ENCODE assay signal across 8 mouse cellular contexts in the genomic region with DNA sequence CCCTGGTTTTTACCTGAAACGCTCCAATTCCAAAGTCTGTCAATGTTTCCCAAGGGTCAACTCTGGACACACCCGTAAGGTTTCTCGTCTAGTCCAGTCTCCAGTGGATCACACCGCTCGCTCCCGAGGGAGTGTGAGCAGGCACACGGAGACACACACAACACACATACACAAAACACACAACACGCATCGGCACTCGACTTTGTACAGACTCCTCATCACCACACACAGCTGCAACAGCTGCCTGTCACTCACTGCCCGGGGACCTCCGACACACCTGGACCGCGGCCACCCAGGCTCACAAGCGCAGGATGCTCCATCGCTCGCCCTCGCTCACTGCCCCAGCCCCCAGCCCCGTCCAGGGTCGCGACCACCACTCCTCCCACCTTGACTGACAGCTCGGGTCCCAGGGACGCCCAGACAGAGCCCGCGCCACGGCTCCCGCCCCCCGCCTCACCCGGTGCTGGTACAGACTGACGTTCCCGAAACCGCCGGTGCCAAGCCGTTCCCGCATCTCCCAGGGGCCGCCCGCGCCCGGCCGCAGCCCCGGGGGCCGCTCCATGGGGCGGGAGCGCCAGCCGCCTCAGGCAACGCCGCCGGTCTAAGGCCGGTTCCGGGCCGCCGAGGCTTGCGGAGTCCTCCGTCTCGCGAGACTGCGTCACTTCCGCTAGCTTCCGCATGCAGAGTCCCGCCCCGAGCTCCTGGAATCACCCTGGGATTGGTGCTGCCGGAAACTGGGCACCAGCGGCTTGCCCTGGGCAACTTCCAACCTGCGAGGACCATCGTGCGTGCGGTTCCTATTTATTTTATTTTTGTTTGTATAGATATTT. TPM values are rescaled to one million over a fixed set of nuclear protein-coding genes. Genes with fewer than 3 reads are reported as not detected.
DNase-seq lines count a peak whose midpoint lies in the region; ATAC-seq lines count a peak whose summit lies in the region.

A gene (minus strand): TSS at position 650 of the 830 bp plus-strand sequence.

- peak; percentile 92 for DNase-seq in R1 (ENCODE audit: low read depth, low spot score)
- DNase-seq in cerebellum, postnatal 25 days, result peak; percentile 94 to 97
- DNase-seq in frontal cortex, postnatal 25 days (ENCODE audit: low spot score in 2 of 2), result peak; percentile 89 to 92
- peak; percentile 99 for DNase-seq in hindbrain, embryonic 14.5 days (ENCODE audit: low spot score)
- peak; percentile 91 to 94 for DNase-seq in layer of hippocampus, postnatal 36 days
- DNase-seq in lung, postnatal 36 days, result peak; percentile 99
- peak; percentile 97 for DNase-seq in retina, postnatal 1 day
- peak; percentile 92 to 95 for DNase-seq in urinary bladder, adult 18-20 months (ENCODE audit: low spot score in 2 of 2)

- ATAC-seq in hindbrain, embryonic 14.5 days (ENCODE audit: low FRiP score), result peak; percentile 99

- peak within 1 kb of the TSS; percentile 95 for H3K4me2 ChIP-seq in hindbrain, embryonic 14.5 days (replicated peaks)

- no peaks in the 10 kb centered on the region for H3K27me3 ChIP-seq in hindbrain, embryonic 14.5 days (ENCODE audit: control insufficient read depth, insufficient read depth, low read length)

- 1% methylated on average over 67 of the region's 67 CpGs for WGBS in hindbrain, embryonic 14.5 days

- peak within 1 kb of the TSS; percentile 98 for H3K9ac ChIP-seq in hindbrain, embryonic 14.5 days

- peak within 1 kb of the TSS; percentile 96 for H3K4me3 ChIP-seq in hindbrain, embryonic 14.5 days (replicated peaks; ENCODE audit: low read length)

- H3K36me3 ChIP-seq in hindbrain, embryonic 14.5 days (replicated peaks; ENCODE audit: control insufficient read depth, insufficient read depth), result peaks cover 28% of the 10 kb centered on the region

- no peaks in the 10 kb centered on the region for H3K9me3 ChIP-seq in hindbrain, embryonic 14.5 days (ENCODE audit: control insufficient read depth, low read length)

- peak within 1 kb of the TSS; percentile 77 for H3K27ac ChIP-seq in hindbrain, embryonic 14.5 days

- peaks cover 14% of the 10 kb centered on the region for H3K4me1 ChIP-seq in hindbrain, embryonic 14.5 days (replicated peaks; ENCODE audit: control insufficient read depth, insufficient read depth, low read length)

RNA-seq across cellular contexts. Expression of the gene that starts here (rescaled TPM):
- 48.3 and 52.5 TPM in 2 replicates for polyA plus RNA-seq in hindbrain, embryonic 14.5 days (2014; fragmentation: Nextera tagmentation; extraction: Ambion mirVana)
- total RNA-seq in layer of hippocampus, postnatal 36 days (2021), result 10 to 100 TPM; 51.1 to 53.6 TPM

Comparison
In these comparisons a context has a peak if more than half of its experiments do, and no peak if none do; other contexts are left out.
1. Peak in every context shown above with its lines: DNase-seq, ATAC-seq, H3K4me3 ChIP-seq and H3K27ac ChIP-seq.